Mouse (Mus musculus) neutrophil, adult 5-6 weeks (primary cell): ENCODE measurements around the gene Trabd2b. TPM values are rescaled to one million over a fixed set of nuclear protein-coding genes. Genes with fewer than 3 reads are reported as not detected.

Experiments used
- ATAC-seq: fragments of 151-379, 151-347 bp; 2 replicates; pipeline ENCODE4 v1.8.0; 2017; ENCODE audit warnings: mild to moderate bottlenecking, moderate TSS enrichment; ENCODE audit not compliant: insufficient number of reproducible peaks, poor library complexity, low FRiP score, severe bottlenecking; ENCODE audit errors: extremely low read depth
- total RNA-seq: library from RNA; stranded (forward); fragments of 200-1000 nt; gene quantifications from 2 replicates; pipeline ENCODE4 v1.2.3, GENCODE M21; 2017

Trabd2b gene
- total RNA-seq, 1 experiment from 2014 or later = not detected

GRCm38 (mm10) chr4:114516651-114517050 is 110.1 kb downstream of the Trabd2b start:
- ATAC-seq = no peak

DNA sequence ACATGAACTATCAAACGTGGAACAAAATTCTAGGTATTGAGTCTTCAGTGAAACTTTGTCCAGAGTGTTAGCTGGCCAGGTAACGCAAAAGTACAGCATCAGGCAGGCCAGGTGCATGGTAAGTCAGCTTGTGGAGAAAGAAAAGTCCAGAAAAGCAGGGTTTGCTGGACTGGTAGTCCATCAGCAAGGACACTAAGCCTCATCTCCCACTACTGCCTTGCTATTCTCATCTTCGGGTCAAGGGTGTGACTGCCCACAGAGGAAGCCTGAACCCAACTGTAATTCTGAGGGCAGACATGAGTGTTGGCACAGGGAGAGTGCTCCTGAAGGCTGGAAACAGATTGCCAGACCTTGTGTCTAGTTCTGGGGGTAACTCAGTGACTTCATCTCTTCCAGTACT is 111.5 kb downstream of the Trabd2b start:
- ATAC-seq = no peak

GRCm38 (mm10) chr4:114518571-114518970 is 112.0 kb downstream of the Trabd2b start:
- ATAC-seq = no peak

GRCm38 (mm10) chr4:114519321-114519720 is 112.8 kb downstream of the Trabd2b start:
- ATAC-seq = no peak

- ATAC-seq = no peak
Measured at GRCm38 (mm10) chr4:114519966-114520365, 113.4 kb downstream of the Trabd2b start.

DNA sequence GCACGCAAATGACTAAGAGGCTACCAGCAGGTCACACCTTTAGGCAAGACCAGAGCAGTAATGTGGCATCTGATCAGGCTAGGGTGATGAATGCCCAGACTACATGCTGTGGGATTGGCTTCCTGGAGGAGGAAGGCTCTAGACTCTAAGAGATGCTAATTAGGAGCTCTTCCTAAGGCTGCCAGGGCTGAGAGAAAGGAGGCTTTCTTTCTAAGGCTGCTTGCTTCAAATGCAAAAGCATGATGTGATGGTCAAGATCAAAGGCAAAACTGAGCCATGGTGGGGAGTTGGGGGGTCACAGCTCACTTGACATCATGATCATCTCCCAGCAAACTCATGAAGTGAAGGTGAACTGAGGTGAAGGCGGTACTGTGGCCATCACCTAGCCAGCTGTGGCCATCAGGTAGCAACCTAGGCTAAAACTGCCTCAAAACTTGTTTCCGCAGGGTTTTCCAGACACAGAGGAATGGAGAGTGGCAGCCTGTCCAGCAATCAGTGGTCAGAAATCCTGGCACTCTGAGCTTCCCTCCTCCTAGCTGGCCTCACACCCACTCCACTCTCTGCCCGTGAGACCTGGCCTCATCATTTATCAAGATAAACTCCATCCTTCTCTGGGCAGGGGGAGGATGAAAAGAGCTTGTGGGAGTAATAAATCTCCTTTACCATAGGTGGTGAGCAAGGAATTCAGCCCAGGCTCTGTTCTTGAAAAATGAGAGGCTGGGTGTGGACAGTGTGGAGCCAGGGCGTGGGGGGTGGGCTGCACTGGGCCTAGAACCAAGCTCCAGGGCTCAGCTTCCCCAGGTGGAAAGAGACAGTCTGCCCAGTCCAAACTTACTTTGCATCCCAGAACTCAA is 117.0 kb downstream of the Trabd2b start:
- ATAC-seq = no peak

DNA sequence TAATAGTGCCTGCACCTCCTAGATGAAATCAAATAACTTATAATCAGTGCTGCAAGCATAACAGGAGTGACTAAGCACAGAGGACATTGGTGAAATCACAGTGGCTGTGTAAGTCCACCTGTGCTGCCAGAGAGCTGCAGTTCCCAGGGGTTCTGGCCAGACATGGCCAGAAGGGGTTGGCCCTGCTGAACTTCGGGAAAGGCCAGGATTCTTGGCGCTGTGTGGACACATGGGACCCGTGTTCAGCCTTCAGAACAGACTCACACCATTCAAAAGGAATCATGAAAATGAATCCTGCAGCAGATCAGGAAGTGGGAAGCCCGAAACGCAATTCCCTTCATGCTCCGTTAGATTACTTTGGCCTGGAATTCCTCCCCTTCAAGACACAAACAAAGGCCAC is 125.1 kb downstream of the Trabd2b start:
- ATAC-seq = no peak

- no peak for ATAC-seq
Measured at GRCm38 (mm10) chr4:114533894-114534754, 127.6 kb downstream of the Trabd2b start.

DNA sequence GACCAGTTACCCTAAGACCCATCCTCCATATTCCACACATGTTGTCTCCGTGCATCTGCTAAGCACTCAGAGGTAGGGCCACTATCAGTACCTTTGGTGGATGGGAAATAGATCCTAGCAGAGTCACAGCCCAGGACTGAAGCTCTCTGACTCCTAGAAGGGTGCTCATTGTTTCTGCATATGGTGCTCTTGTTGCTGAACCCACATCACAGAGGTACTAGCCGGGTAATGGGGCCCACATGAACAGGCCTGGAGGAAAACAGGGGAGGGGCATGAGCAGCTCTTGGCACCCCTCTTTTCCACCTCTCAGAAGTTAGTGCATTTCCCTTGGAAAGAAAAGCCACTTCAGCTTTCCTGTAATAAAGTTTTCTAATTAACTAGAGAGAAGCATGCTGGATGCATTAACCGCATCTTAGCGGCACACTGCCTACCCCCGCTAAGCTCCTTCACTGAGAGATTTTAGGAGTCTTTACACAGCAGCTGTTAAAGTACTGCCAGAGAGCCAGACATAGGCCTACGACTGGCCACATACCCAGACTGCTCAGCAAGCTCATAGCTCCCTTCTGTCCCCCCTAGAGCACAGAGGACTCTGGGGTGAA is 131.0 kb downstream of the Trabd2b start:
- no peak for ATAC-seq

DNA sequence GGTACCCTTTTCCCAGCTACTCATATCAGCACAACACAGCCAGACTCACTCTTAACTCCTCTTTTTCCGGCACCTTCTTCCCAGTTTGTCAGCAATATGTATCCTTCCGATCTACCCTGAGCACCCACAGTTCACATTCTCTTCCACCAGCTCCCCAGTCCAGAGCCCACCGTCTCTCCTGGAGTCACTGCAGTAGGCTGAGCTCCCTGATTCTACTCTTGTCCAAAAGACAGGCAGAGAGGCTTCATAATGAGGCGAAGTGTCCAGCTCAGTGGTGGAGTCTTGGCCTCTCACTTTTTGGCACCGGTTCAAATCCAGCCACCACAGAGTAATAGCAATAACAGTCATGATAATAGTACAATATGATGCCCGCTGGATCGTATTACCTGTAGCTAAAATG is 133.5 kb downstream of the Trabd2b start:
- ATAC-seq = no peak

- ATAC-seq = no peak
Measured at GRCm38 (mm10) chr4:114541221-114541620, 134.7 kb downstream of the Trabd2b start.

DNA sequence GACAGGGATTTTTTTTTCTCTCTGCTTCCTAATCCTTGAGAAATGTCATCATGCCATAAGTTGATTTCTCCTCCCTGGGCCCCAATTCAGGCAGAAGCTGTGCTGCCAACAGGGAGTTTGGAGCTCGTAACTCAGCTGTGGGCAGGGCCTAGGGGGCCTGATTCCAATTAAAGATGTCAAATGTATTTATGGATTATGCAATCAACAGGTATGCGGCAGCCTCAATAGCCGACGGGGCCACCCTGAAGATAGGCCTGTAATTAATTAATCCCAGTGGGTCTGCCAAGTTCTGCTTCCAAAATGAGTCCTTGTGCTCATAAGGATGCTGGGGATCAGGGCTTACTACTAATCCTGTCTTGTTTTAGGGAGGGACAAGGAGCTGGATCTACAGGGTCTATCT is 135.6 kb downstream of the Trabd2b start:
- no peak for ATAC-seq

- no peak for ATAC-seq
Measured at GRCm38 (mm10) chr4:114545481-114546200, 139.1 kb downstream of the Trabd2b start.

DNA sequence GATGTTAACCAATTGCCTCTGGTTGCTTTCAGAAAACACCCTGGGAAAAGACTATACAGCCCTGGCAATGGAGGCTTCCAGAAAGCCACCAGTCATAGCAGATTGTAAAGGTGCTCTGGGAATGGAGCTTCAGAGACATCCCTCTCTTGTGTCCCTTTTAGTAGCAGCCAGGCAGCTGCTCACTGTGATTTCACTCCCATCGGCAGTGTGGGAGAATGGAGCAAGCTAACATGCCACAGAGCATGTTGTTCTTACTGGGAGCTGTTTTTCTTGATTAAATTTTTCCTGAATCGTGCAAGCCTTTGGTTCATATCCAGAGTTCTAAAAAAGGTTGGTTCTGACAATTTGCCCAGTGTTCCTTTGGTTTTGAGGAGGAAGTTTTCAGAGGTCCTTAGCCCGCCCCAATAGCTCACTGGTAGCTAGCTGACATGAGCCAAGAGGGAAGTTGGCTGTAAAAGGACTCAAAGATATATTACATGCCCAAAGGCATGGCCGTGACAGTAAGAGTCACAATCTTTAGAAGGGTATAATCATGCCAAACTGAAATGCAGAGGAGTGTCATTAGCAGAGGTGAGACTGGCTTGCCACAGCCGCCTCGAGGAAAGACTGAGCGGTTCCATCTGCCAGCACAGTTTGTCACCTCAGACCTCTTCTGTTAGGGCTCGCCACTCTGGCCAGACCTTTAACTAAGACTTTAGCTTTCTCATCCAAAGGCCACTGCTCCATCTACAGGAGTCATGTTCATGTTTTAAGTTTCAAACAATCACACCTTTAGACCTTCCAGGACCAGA is 141.3 kb downstream of the Trabd2b start:
- ATAC-seq = no peak

GRCm38 (mm10) chr4:114549487-114549886 is 143.0 kb downstream of the Trabd2b start:
- no peak for ATAC-seq

DNA sequence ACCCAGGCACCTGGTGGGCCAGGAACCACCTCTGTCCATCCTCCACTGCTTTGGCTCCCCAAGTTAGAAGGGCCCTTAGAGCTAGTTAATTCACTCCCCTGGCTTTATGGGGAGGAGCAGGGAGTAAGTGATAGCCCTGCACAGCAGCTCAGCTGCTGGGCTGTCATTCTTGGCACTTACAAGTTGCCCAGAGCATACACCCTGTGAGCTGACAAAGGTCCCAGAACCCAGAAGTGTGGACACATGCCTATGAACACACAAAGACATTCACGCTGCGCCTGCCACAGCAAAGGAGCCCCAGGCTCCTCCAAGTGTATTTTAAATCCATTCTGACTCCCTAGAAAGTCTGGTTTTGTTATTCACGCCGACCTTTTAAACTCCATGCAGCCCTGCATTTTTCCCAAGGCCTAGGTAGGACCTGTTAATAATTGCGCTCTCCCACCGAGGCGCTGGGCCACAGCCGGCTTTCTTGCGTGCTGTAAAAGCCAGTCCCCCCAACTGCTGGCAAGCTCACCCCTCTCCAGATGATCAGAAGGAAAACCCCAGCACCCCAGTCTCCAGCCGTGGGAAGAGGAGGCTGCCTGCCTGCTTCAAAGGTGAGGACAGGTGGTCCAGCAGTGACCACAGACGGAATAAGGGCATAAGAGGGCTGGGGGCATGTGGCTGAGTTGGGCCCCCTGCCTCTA is 144.1 kb downstream of the Trabd2b start:
- no peak for ATAC-seq

DNA sequence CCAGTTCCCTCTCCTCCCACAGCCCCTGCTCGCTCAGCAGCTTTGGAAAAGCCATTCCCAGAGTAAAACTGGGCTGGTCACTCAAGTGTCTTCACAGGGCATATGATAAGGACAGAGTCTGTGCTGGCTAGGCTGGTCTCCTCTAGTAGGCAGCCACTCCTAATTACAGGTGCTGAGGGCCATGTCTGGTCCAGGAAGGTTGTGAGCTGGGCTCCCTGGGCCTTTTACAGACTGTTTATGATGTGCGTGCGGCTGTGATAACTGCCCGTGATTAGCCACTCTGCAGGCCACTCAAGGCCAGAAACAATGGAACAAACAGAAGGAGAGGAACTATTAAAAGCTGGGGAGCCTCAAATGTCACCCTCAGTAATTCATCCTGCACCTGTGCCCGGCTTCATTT is 150.4 kb downstream of the Trabd2b start:
- no peak for ATAC-seq

GRCm38 (mm10) chr4:114557731-114558130 is 151.2 kb downstream of the Trabd2b start:
- ATAC-seq = no peak
